Mouse (Mus musculus) heart, embryonic 15.5 days (tissue): ENCODE data around the gene Smc1b. TPM values are rescaled to one million over a fixed set of nuclear protein-coding genes. Genes with fewer than 3 reads are reported as not detected.
A peak's percentile ranks its signal among the peaks of the same experiment; 100 is the strongest.

Experiments
- ATAC-seq: fragments of 200-750 bp; cut with Nextera tagmentation; replicated peaks from 2 replicates; pipeline ENCODE4 v1.8.0; 2017; ENCODE audit warnings: low read depth, moderate TSS enrichment; ENCODE audit not compliant: insufficient number of reproducible peaks, insufficient read depth, low FRiP score
- H3K27ac ChIP-seq: fragments of 300-500 bp; sonication (generic); 2 replicates; pipeline ENCODE4 v1.5.1; 2015; ENCODE audit warnings: mild to moderate bottlenecking, inconsistent platforms
- H3K27me3 ChIP-seq: fragments of 300-500 bp; sonication (generic); 2 replicates; pipeline ENCODE4 v1.6.1; 2015; ENCODE audit warnings: inconsistent platforms
- H3K36me3 ChIP-seq: fragments of 300-500 bp; sonication (generic); 2 replicates; pipeline ENCODE4 v1.6.1; 2015; ENCODE audit warnings: mild to moderate bottlenecking, inconsistent platforms
- H3K4me1 ChIP-seq: fragments of 300-500 bp; sonication (generic); replicated peaks from 2 replicates; pipeline ENCODE4 v1.6.1; 2015; ENCODE audit warnings: inconsistent platforms
- H3K4me2 ChIP-seq: fragments of 300-500 bp; sonication (generic); 2 replicates; pipeline ENCODE4 v1.6.1; 2015; ENCODE audit warnings: inconsistent platforms, mild to moderate bottlenecking, moderate library complexity
- H3K4me3 ChIP-seq: fragments of 300-500 bp; sonication (generic); 2 replicates; pipeline ENCODE4 v1.5.1; 2015; ENCODE audit warnings: mild to moderate bottlenecking, inconsistent platforms
- H3K9ac ChIP-seq: fragments of 300-500 bp; sonication (generic); 2 replicates; pipeline ENCODE4 v1.6.1; 2015; ENCODE audit warnings: mild to moderate bottlenecking, inconsistent platforms
- H3K9me3 ChIP-seq: fragments of 300-500 bp; sonication (generic); replicated peaks from 2 replicates; pipeline ENCODE4 v1.6.1; 2016; ENCODE audit warnings: inconsistent platforms
- WGBS: fragments of 180-500 bp; shearing (Covaris S2); methylation state at CpG from one replicate; pipeline ENCODE4 v1.1.7; 2015; ENCODE audit warnings: mixed read lengths; 5-methylcytosine and 5-hydroxymethylcytosine counted together
- polyA plus RNA-seq: library from polyadenylated mRNA; unstranded; fragments of >200 nt; fragmentation: Nextera tagmentation; extraction: Ambion mirVana; gene quantifications from 2 replicates; pipeline ENCODE4 v1.2.1, GENCODE M21; 2015

Gene Smc1b
- polyA plus RNA-seq, 1 experiment from 2014 or later = 0.03 TPM

DNA sequence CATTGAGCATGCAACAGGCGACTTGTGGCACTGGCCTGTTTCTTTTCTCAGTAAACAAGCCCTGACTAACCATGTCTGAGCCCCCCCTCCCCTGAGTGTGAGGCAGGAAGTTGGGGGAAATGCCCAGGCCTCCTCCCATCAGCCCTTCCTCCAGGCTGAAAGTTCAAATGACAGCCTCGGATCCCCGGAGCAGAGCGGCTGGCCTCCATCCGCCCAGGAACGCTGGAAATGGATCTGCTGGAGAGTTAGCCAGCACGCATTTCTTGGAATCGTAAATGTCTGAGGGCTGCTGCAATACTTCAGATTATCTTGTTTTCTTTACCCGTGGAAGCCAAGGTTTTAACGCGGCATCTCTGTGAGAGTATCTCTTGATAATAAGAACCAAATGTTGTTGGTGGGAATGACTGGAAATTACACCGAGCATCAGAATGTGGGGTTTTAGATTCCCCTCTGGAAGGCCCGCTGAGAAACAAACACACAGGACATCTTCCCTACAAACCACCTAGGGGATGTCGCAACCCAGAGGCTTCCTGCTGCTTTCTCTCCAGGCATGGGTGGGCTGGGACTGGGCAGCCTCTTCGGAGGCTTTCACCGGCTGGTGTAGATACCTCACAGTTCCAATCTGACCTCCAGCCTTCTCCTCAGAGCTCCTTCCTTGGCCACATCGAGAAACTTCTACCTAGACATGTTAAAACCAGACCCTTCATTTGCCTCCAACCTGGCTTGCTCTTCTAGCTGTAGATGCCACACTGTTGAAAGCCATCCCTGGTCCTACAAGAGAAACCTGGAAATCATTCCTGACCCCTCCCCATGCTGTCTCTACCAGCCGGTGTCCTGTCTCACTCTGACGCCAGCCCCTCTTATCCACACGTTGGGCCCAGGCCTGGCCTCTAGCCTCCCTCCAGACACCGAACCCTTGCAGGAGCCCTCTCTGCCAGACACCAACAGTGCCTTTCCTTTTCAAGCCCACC, 31.2 kb upstream of the Smc1b start:
- peaks cover 16% of the 10 kb centered on the region for H3K4me1 ChIP-seq
- peaks cover 48% of the 10 kb centered on the region for H3K27me3 ChIP-seq
- peak overlapping the region; percentile 52 for H3K27ac ChIP-seq
- H3K4me2 ChIP-seq = no peak overlapping the region
- no peak overlapping the region for H3K9ac ChIP-seq
- ATAC-seq = no peak; the same call in 1 of the 2 replicates
- H3K9me3 ChIP-seq = no peaks in the 10 kb centered on the region
- no peak overlapping the region for H3K4me3 ChIP-seq
- 35% methylated on average over 21 of the region's 21 CpGs for WGBS
- H3K36me3 ChIP-seq = no peaks in the 10 kb centered on the region

DNA sequence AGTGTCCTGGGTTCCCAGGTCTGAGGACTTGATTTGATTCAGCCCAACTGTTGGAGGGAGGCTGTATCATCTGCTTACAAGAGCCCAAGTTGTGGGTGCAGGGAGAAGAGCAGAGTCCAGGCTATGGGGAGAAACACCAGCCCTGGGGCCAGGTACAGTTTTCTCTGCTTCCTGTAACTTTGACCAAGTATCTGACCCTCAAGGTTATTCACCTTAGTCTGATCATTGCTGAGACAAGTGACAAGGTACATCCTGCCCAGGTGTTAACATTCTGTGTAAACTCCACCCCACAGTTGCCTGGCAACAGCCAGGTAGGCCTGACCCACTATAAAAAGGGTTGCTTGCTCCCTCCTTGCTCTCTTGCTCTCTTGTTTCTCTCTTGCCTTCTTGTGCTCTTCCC, 29.7 kb upstream of the Smc1b start:
- no peak overlapping the region for H3K4me2 ChIP-seq
- no peaks in the 10 kb centered on the region for H3K9me3 ChIP-seq
- H3K4me1 ChIP-seq = peaks cover 15% of the 10 kb centered on the region
- no peak overlapping the region for H3K27ac ChIP-seq
- H3K4me3 ChIP-seq = no peak overlapping the region
- no peak for ATAC-seq
- no peak overlapping the region for H3K9ac ChIP-seq
- H3K27me3 ChIP-seq = peaks cover 51% of the 10 kb centered on the region
- H3K36me3 ChIP-seq = no peaks in the 10 kb centered on the region

DNA sequence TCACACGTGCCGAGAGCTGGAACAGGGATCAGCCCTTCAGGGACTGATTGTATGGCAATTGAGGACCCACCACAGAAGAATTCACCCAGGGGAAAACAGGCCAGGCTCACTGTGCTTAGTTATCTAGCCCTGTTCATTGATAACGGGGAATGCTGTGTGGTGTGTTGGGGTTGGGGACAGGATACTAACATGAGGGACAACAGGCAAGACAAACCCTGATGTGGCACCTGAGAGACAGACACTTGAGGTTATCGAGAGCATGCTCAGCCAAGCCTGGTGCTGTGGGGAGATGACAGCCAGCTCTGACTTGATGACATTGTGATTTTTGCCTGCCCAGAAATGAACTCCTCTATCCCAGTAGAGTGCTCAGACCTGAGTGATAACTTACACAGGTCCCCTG, 24.4 kb upstream of the Smc1b start:
- peak; percentile 73 for ATAC-seq
- H3K27me3 ChIP-seq = peaks cover 52% of the 10 kb centered on the region
- no peaks in the 10 kb centered on the region for H3K36me3 ChIP-seq
- H3K27ac ChIP-seq = peak overlapping the region; percentile 70
- 24% methylated on average over 4 of the region's 4 CpGs for WGBS
- no peak overlapping the region for H3K4me3 ChIP-seq
- no peak overlapping the region for H3K9ac ChIP-seq
- H3K9me3 ChIP-seq = no peaks in the 10 kb centered on the region
- H3K4me2 ChIP-seq = peak overlapping the region; percentile 18; the same call in 1 of the 2 replicates
- peaks cover 35% of the 10 kb centered on the region for H3K4me1 ChIP-seq

DNA sequence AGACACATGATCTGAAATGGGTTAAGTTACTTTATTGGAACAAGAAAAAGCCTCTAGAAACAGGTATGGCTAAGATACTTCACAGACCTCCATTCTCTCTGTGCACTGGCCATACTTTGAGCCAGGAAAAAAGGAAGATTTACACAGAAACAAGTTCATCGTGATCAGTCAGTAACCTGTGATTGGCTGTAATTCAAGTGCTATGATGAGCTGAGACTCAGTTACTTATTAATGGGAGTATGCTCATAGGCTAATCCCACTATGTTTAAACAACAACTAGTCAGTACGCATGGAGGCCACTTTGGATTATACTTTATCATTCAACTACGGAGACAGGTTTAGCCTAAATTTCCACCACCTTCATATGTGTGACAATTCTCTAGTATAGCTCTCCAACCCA, 22.3 kb upstream of the Smc1b start:
- peaks cover 47% of the 10 kb centered on the region for H3K27me3 ChIP-seq
- H3K9me3 ChIP-seq = no peaks in the 10 kb centered on the region
- no peak overlapping the region for H3K9ac ChIP-seq
- no peak overlapping the region for H3K4me2 ChIP-seq
- H3K4me1 ChIP-seq = peaks cover 35% of the 10 kb centered on the region
- WGBS = 89% methylated on average over 3 of the region's 3 CpGs
- H3K4me3 ChIP-seq = no peak overlapping the region
- no peak for ATAC-seq
- H3K27ac ChIP-seq = no peak overlapping the region
- H3K36me3 ChIP-seq = no peaks in the 10 kb centered on the region

DNA sequence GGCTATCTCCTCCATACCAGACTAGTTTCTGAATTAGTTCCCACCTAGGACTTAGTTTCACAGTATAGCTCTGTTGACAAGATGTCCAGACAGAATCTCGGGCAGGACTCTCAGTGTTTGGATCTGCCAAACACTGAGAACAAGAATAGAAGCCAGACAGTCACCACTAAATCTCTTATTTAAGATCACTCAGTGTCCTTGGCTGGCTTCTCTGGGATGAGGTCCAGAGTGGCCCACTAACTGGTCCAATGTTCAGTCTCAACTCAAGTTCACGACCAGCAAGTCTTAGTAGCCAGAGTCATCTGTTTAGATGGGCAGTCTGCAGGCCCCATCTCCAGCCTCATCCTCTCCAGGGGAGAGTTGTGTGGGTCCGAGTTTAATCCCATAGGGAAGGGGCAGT, 20.8 kb upstream of the Smc1b start:
- Histone ChIP-seq H3K27me3 (peaks cover 54% of the 10 kb centered on the region), H3K36me3 (no peaks in the 10 kb centered on the region), H3K4me1 (peaks cover 35% of the 10 kb centered on the region), H3K27ac (peak overlapping the region; percentile 9; the same call in 1 of the 2 replicates), H3K9me3 (no peaks in the 10 kb centered on the region), H3K4me2 (no peak overlapping the region), H3K4me3 (no peak overlapping the region), H3K9ac (no peak overlapping the region)
- ATAC-seq = no peak
- WGBS = 63% methylated on average over 3 of the region's 3 CpGs

- Histone ChIP-seq H3K9me3 (no peaks in the 10 kb centered on the region), H3K4me2 (peak overlapping the region; percentile 15; the same call in 1 of the 2 replicates), H3K4me3 (no peak overlapping the region), H3K27ac (no peak overlapping the region), H3K4me1 (peaks cover 28% of the 10 kb centered on the region), H3K9ac (no peak overlapping the region), H3K36me3 (no peaks in the 10 kb centered on the region), H3K27me3 (peaks cover 55% of the 10 kb centered on the region)
- peak; percentile 29; the same call in 1 of the 2 replicates for ATAC-seq
- WGBS = 18% methylated on average over 13 of the region's 13 CpGs
Observed at GRCm38 (mm10) chr15:85151433-85151918, 19.7 kb upstream of the Smc1b start.

DNA sequence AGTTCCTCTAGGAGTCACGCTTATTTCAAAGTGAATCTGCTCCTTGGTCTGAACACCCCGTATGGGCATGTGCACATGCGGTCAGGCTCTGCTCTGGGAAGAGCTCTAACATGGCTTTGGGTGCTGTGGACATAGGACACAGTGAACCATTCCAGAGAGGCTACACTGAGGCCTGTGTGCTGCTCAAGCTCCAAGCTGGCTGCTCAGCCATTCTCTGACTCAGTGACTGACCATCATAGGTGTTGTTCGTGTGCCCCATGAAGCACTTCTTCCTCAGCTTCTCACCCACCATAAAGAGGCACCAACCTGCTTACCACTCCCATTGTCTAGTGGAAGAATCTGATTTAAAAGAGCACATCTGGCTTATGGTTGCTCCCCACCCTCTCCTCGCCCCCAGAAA, 12.5 kb upstream of the Smc1b start:
- no peak overlapping the region for H3K9ac ChIP-seq
- no peak overlapping the region for H3K4me3 ChIP-seq
- no peaks in the 10 kb centered on the region for H3K4me1 ChIP-seq
- peaks cover 24% of the 10 kb centered on the region; the same call in 1 of the 2 replicates for H3K27me3 ChIP-seq
- no peaks in the 10 kb centered on the region for H3K9me3 ChIP-seq
- H3K36me3 ChIP-seq = no peaks in the 10 kb centered on the region
- WGBS = 91% methylated on average over 5 of the region's 5 CpGs
- no peak overlapping the region for H3K27ac ChIP-seq
- ATAC-seq = no peak
- H3K4me2 ChIP-seq = no peak overlapping the region

GRCm38 (mm10) chr15:85143747-85144146, 12.0 kb upstream of the Smc1b start:
- Histone ChIP-seq H3K4me1 (no peaks in the 10 kb centered on the region), H3K36me3 (no peaks in the 10 kb centered on the region), H3K9ac (no peak overlapping the region), H3K4me2 (no peak overlapping the region), H3K4me3 (no peak overlapping the region), H3K27me3 (peaks cover 25% of the 10 kb centered on the region), H3K9me3 (no peaks in the 10 kb centered on the region), H3K27ac (no peak overlapping the region)
- ATAC-seq = no peak
- WGBS = 97% methylated on average over 1 of the region's 1 CpGs

- H3K4me2 ChIP-seq = no peak overlapping the region
- no peak overlapping the region for H3K4me3 ChIP-seq
- no peak for ATAC-seq
- no peaks in the 10 kb centered on the region for H3K36me3 ChIP-seq
- H3K9ac ChIP-seq = no peak overlapping the region
- 81% methylated on average over 11 of the region's 11 CpGs for WGBS
- H3K9me3 ChIP-seq = no peaks in the 10 kb centered on the region
- peaks cover 27% of the 10 kb centered on the region for H3K27me3 ChIP-seq
- H3K4me1 ChIP-seq = no peaks in the 10 kb centered on the region
- H3K27ac ChIP-seq = no peak overlapping the region
Observed at GRCm38 (mm10) chr15:85143161-85143560, 11.4 kb upstream of the Smc1b start.

GRCm38 (mm10) chr15:85142441-85142840, 10.7 kb upstream of the Smc1b start:
- no peak overlapping the region for H3K4me2 ChIP-seq
- 53% methylated on average over 2 of the region's 2 CpGs for WGBS
- no peak for ATAC-seq
- H3K27ac ChIP-seq = no peak overlapping the region
- H3K27me3 ChIP-seq = peaks cover 20% of the 10 kb centered on the region
- no peak overlapping the region for H3K9ac ChIP-seq
- H3K4me3 ChIP-seq = no peak overlapping the region
- no peaks in the 10 kb centered on the region for H3K4me1 ChIP-seq
- no peaks in the 10 kb centered on the region for H3K9me3 ChIP-seq
- H3K36me3 ChIP-seq = no peaks in the 10 kb centered on the region

DNA sequence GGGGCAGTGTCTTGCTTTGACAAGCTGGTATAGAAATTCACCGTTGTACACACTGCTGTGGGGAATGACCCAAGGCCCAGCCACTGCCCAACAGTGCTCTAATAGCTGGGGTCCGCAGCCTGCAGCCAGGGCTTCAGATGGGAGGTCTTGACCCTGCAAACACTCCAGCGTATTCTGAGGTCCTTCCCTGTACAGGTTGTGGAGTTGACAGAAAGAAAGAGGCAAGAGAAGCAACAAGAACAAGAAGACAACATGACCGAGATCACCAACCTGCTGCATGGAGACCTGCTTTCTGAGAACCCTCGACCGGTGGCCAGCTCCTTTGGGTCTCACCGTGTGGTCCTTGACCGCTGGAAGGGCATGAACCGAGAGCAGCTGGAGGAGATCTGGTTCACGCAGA, 9.5 kb upstream of the Smc1b start:
- H3K36me3 ChIP-seq = no peaks in the 10 kb centered on the region
- no peak overlapping the region for H3K9ac ChIP-seq
- no peaks in the 10 kb centered on the region for H3K4me1 ChIP-seq
- no peak overlapping the region for H3K4me3 ChIP-seq
- H3K27me3 ChIP-seq = peaks cover 29% of the 10 kb centered on the region
- H3K27ac ChIP-seq = no peak overlapping the region
- no peak overlapping the region for H3K4me2 ChIP-seq
- 84% methylated on average over 10 of the region's 10 CpGs for WGBS
- ATAC-seq = no peak; the same call in 1 of the 2 replicates
- no peaks in the 10 kb centered on the region for H3K9me3 ChIP-seq
